Mouse (Mus musculus) thymus, adult 2 months (tissue): ENCODE data around the gene Iqcf3.

ENCODE experiments used
- CTCF ChIP-seq: fragments of 200-500 bp; IDR thresholded peaks from 2 replicates; pipeline ENCODE4 v1.5.1; 2012; ENCODE audit warnings: mild to moderate bottlenecking, control low read depth, low read length, moderate library complexity, borderline replicate concordance; ENCODE audit not compliant: control insufficient read depth, poor library complexity, insufficient read depth; ENCODE audit errors: extremely low read depth
- POLR2A ChIP-seq: fragments of 200-500 bp; IDR thresholded peaks from 2 replicates; pipeline ENCODE4 v1.6.1; 2012; ENCODE audit warnings: mild to moderate bottlenecking, low read length, control low read depth, moderate library complexity; ENCODE audit not compliant: control insufficient read depth, poor library complexity, insufficient read depth; ENCODE audit errors: extremely low read depth

GRCm38 (mm10) chr9:106480541-106480940 is 80.9 kb downstream of the Iqcf3 start:
- TF ChIP-seq CTCF: no peak
- TF ChIP-seq POLR2A: no peak
